8 mouse cellular contexts compared by ENCODE assay signal in genomic region chr14:73143710-73144420, GRCm38 (mm10). TPM values are rescaled to one million over a fixed set of nuclear protein-coding genes. Genes with fewer than 3 reads are reported as not detected.
DNase-seq lines count a peak whose midpoint lies in the region; ATAC-seq and TF ChIP-seq lines count a peak whose summit lies in the region.

No protein-coding gene starts in this region.

- H3K27me3 ChIP-seq in heart, adult 2 months (ENCODE audit: control insufficient read depth, insufficient read depth, low read length), result no peaks in the 10 kb centered on the region
- no peaks in the 10 kb centered on the region for H3K27me3 ChIP-seq in G1E (ENCODE audit: insufficient read depth, low read length)
- no peaks in the 10 kb centered on the region for H3K27me3 ChIP-seq in heart, embryonic 16.5 days (ENCODE audit: control insufficient read depth, insufficient read depth, low read length)
- no peaks in the 10 kb centered on the region for H3K27me3 ChIP-seq in liver, postnatal 0 days (ENCODE audit: insufficient read depth, low read length)

- H3K4me3 ChIP-seq in heart, adult 2 months, result peak overlapping the region; percentile 87
- peak overlapping the region; percentile 83 for H3K4me3 ChIP-seq in G1E (ENCODE audit: low read depth, low read length)
- peak overlapping the region; percentile 82 for H3K4me3 ChIP-seq in heart, embryonic 16.5 days (ENCODE audit: low read length)
- peak overlapping the region; percentile 74 for H3K4me3 ChIP-seq in liver, postnatal 0 days (ENCODE audit: low read depth, low read length)

- H3K4me1 ChIP-seq in heart, adult 2 months (ENCODE audit: control insufficient read depth, insufficient read depth, low read length), result peaks cover 4% of the 10 kb centered on the region
- H3K4me1 ChIP-seq in G1E (ENCODE audit: insufficient read depth, low read depth, low read length), result peaks cover 53% of the 10 kb centered on the region
- peaks cover 16% of the 10 kb centered on the region for H3K4me1 ChIP-seq in heart, embryonic 16.5 days (ENCODE audit: control insufficient read depth, insufficient read depth, low read length)
- peaks cover 6% of the 10 kb centered on the region for H3K4me1 ChIP-seq in liver, postnatal 0 days (ENCODE audit: insufficient read depth)

- H3K36me3 ChIP-seq in heart, adult 2 months (ENCODE audit: control insufficient read depth, insufficient read depth, low read length), result no peaks in the 10 kb centered on the region; the same call in 1 of the 2 replicates
- peaks cover 14% of the 10 kb centered on the region for H3K36me3 ChIP-seq in G1E (replicated peaks)
- H3K36me3 ChIP-seq in heart, embryonic 16.5 days (ENCODE audit: control insufficient read depth, insufficient read depth), result peaks cover 7% of the 10 kb centered on the region
- H3K36me3 ChIP-seq in liver, postnatal 0 days (replicated peaks; ENCODE audit: insufficient read depth, low read length), result no peaks in the 10 kb centered on the region

- H3K79me2 ChIP-seq in heart, adult 2 months (replicated peaks; ENCODE audit: control insufficient read depth, insufficient read depth, low read length), result peaks cover 2% of the 10 kb centered on the region; the same call in 1 of the 2 replicates

- ATAC-seq in G1E (ENCODE audit: extremely low read depth, insufficient number of reproducible peaks, low FRiP score, poor library complexity, severe bottlenecking), result no peak
- 0 out of 2 replicates have a peak, but pooled peaks have one; percentile 1 for ATAC-seq in heart, embryonic 16.5 days (replicated peaks; ENCODE audit: extremely low read depth, insufficient read depth, low FRiP score)
- peak; percentile 18 for ATAC-seq in liver, postnatal 0 days
- ATAC-seq in granulocyte monocyte progenitor cell, adult 5-6 weeks (replicated peaks; ENCODE audit: poor library complexity, severe bottlenecking), result no peak

- H3K27ac ChIP-seq in heart, adult 2 months, result peak overlapping the region; percentile 96
- peak overlapping the region; percentile 96 for H3K27ac ChIP-seq in heart, embryonic 16.5 days (ENCODE audit: low read length)
- peak overlapping the region; percentile 99 for H3K27ac ChIP-seq in liver, postnatal 0 days (ENCODE audit: low read depth)

- no peak for TF ChIP-seq POLR2A in heart, adult 2 months (IDR thresholded peaks at IDR 0.05; ENCODE audit: insufficient read depth, low read depth, low read length)

- no peak for TF ChIP-seq CTCF in heart, adult 2 months (IDR thresholded peaks at IDR 0.05)
- TF ChIP-seq CTCF in G1E (IDR thresholded peaks at IDR 0.05; ENCODE audit: low read depth, low read length), result no peak
- no peak for TF ChIP-seq CTCF in liver, postnatal 0 days (IDR thresholded peaks at IDR 0.05; ENCODE audit: low read depth)

- intact Hi-C loops in heart, adult 2 months (cut with DNase I), result loop anchor here (2.0 kb wide), 2 partner anchors 35 to 95 kb away; no protein-coding TSS in a partner anchor

- no peak for TF ChIP-seq EP300 in heart, adult 2 months (IDR thresholded peaks at IDR 0.05; ENCODE audit: insufficient read depth, low read depth, low read length)
- TF ChIP-seq EP300 in liver, postnatal 0 days (IDR thresholded peaks at IDR 0.05; ENCODE audit: low read depth), result no peak

- H3K9ac ChIP-seq in heart, adult 2 months (ENCODE audit: low read depth, low read length), result peak overlapping the region; percentile 97
- H3K9ac ChIP-seq in heart, embryonic 16.5 days (ENCODE audit: low read length), result peak overlapping the region; percentile 98
- peak overlapping the region; percentile 95 for H3K9ac ChIP-seq in liver, postnatal 0 days (replicated peaks)

- peak overlapping the region; percentile 91 for H3K4me2 ChIP-seq in heart, embryonic 16.5 days (ENCODE audit: low read depth, low read length)
- peak overlapping the region; percentile 86 for H3K4me2 ChIP-seq in liver, postnatal 0 days (ENCODE audit: low read depth, low read length)

- 37% methylated on average over 25 of the region's 25 CpGs for WGBS in heart, adult 2 months
- 36% methylated on average over 25 of the region's 25 CpGs for WGBS in heart, embryonic 16.5 days
- WGBS in liver, postnatal 0 days (ENCODE audit: insufficient replicate concordance), result 36% methylated on average over 25 of the region's 25 CpGs

- no peak for DNase-seq in heart, adult 2 months
- no peak for DNase-seq in heart, postnatal 4 days
- no peak for DNase-seq in G1E (ENCODE audit: low spot score)
- no peak for DNase-seq in liver, postnatal 0 days
- DNase-seq in gastrocnemius, adult 18-20 months (ENCODE audit: low spot score), result no peak
- no peak for DNase-seq in layer of hippocampus, postnatal 25 days (ENCODE audit: extremely low spot score in 1 of 2, low spot score in 1 of 2)

- H3K9me3 ChIP-seq in G1E (replicated peaks), result no peaks in the 10 kb centered on the region
- peaks cover 3% of the 10 kb centered on the region; the same call in 1 of the 2 replicates for H3K9me3 ChIP-seq in heart, embryonic 16.5 days (replicated peaks; ENCODE audit: control insufficient read depth, low read length)
- H3K9me3 ChIP-seq in liver, postnatal 0 days (ENCODE audit: low read length), result no peaks in the 10 kb centered on the region

RNA-seq across cellular contexts. Expression of gene Rcbtb2, which starts 21.0 kb away (rescaled TPM):
- total RNA-seq in heart, adult 2 months (2021), result 10 to 100 TPM; 20.8 to 20.9 TPM
- 16.9 and 25.7 TPM in 2 replicates for polyA plus RNA-seq in heart, adult 2 months (2012; rRNA removed)
- 10 to 100 TPM; 40.6 to 44.4 TPM for total RNA-seq in heart, postnatal 4 days (2021)
- total RNA-seq in G1E (2014; fragmentation: Nextera tagmentation), result 29.1 and 34.8 TPM in 2 replicates
- total RNA-seq in G1E (2017), result 47.2 and 49.9 TPM in 2 replicates
- 21.9 and 24.4 TPM in 2 replicates for polyA plus RNA-seq in G1E (2012)
- 62.2 and 77.3 TPM in 2 replicates for polyA plus RNA-seq in heart, embryonic 16.5 days (2015; fragmentation: Nextera tagmentation; extraction: Ambion mirVana)
- 29.1 and 29.9 TPM in 2 replicates for polyA plus RNA-seq in liver, postnatal 0 days (2015; fragmentation: Nextera tagmentation; extraction: Ambion mirVana)
- total RNA-seq in gastrocnemius, adult 18-20 months (2021), result 10 to 100 TPM; 13.6 to 14.8 TPM
- total RNA-seq in granulocyte monocyte progenitor cell, adult 5-6 weeks (2014; fragmentation: Nextera tagmentation), result 33.5 and 57.3 TPM in 2 replicates
- 28.0 and 35.6 TPM in 2 replicates for total RNA-seq in granulocyte monocyte progenitor cell, adult 5-6 weeks (2017)
- 10 to 100 TPM; 26.4 to 29.3 TPM for total RNA-seq in layer of hippocampus, postnatal 25 days (2021)

Comparison
In these comparisons a context has a peak if more than half of its experiments do, and no peak if none do; other contexts are left out.
1. ATAC-seq: peak in heart, embryonic 16.5 days (single experiment) and liver, postnatal 0 days (single experiment); none in G1E (single experiment) and granulocyte monocyte progenitor cell, adult 5-6 weeks (single experiment).
2. Peak in every context shown above with its lines, with median percentiles within 50 percentile points of each other: H3K27ac ChIP-seq, H3K4me3 ChIP-seq and H3K9ac ChIP-seq.